Mouse (Mus musculus) neural tube, embryonic 11.5 days (tissue): ENCODE measurements around the gene Lacc1. TPM values are rescaled to one million over a fixed set of nuclear protein-coding genes. Genes with fewer than 3 reads are reported as not detected.
A peak's percentile ranks its signal among the peaks of the same experiment; 100 is the strongest.
"Not testable (repeated sequence)": the region's sequence is repeated elsewhere in the genome, so short reads cannot be mapped to it uniquely, and the experiment has no call there.

ENCODE experiments used
- ATAC-seq: fragments of 200-750 bp; cut with Nextera tagmentation; 2 replicates; pipeline ENCODE4 v1.8.0; 2017; ENCODE audit warnings: moderate number of reproducible peaks, mild to moderate bottlenecking, moderate TSS enrichment, moderate library complexity; ENCODE audit not compliant: insufficient read depth, low FRiP score, low TSS enrichment
- DNase-seq: peaks from one replicate; pipeline ENCODE4 v3.0.0-alpha.2; 2015; ENCODE audit warnings: low spot score
- H3K27ac ChIP-seq: fragments of 300-500 bp; sonication (generic); 2 replicates; pipeline ENCODE4 v1.5.1; 2014; ENCODE audit warnings: low read depth, mild to moderate bottlenecking, low read length
- H3K27me3 ChIP-seq: fragments of 300-500 bp; sonication (generic); 2 replicates; pipeline ENCODE4 v1.6.1; 2014; ENCODE audit warnings: mild to moderate bottlenecking, low read length, mixed read lengths; ENCODE audit not compliant: control insufficient read depth, insufficient read depth
- H3K36me3 ChIP-seq: fragments of 300-500 bp; sonication (generic); 2 replicates; pipeline ENCODE4 v1.6.1; 2014; ENCODE audit warnings: mild to moderate bottlenecking, low read length, moderate library complexity, mixed read lengths; ENCODE audit not compliant: control insufficient read depth, insufficient read depth
- H3K4me1 ChIP-seq: fragments of 300-500 bp; sonication (generic); 2 replicates; pipeline ENCODE4 v1.6.1; 2014; ENCODE audit warnings: low read length, mixed read lengths; ENCODE audit not compliant: control insufficient read depth, insufficient read depth
- H3K4me2 ChIP-seq: fragments of 300-500 bp; sonication (generic); 2 replicates; pipeline ENCODE4 v1.6.1; 2014; ENCODE audit warnings: low read depth, mild to moderate bottlenecking, moderate library complexity
- H3K4me3 ChIP-seq: fragments of 300-500 bp; sonication (generic); 2 replicates; pipeline ENCODE4 v1.5.1; 2014; ENCODE audit warnings: low read depth, low read length
- H3K9ac ChIP-seq: fragments of 300-500 bp; sonication (generic); 2 replicates; pipeline ENCODE4 v1.6.1; 2014; ENCODE audit warnings: mild to moderate bottlenecking, low read length
- H3K9me3 ChIP-seq: fragments of 300-500 bp; sonication (generic); 2 replicates; pipeline ENCODE4 v1.6.1; 2016; ENCODE audit warnings: low read length; ENCODE audit not compliant: control insufficient read depth
- whole genome bisulfite sequencing: fragments of 180-500 bp; shearing (Covaris S2); extraction: QIAGEN DNeasy Blood & Tissue Kit; methylation state at CpG from one replicate; pipeline ENCODE4 v1.1.7; 2014; 5-methylcytosine and 5-hydroxymethylcytosine counted together
- polyA plus RNA-seq: library from polyadenylated mRNA; unstranded; fragments of >200 nt; fragmentation: Nextera tagmentation; extraction: Ambion mirVana; gene quantifications from 2 replicates; pipeline ENCODE4 v1.2.1, GENCODE M21; 2014

Gene Lacc1
- polyA plus RNA-seq, 1 experiment from 2014 or later: 3.4 TPM

GRCm38 (mm10) chr14:77005566-77005965 lies 31.1 kb downstream of the Lacc1 start:
- no peaks in the 10 kb centered on the region for H3K27me3 ChIP-seq
- H3K4me3 ChIP-seq: no peak overlapping the region
- no peak for ATAC-seq
- peaks cover 7% of the 10 kb centered on the region for H3K4me1 ChIP-seq
- H3K9me3 ChIP-seq: no peaks in the 10 kb centered on the region
- no peaks in the 10 kb centered on the region for H3K36me3 ChIP-seq
- WGBS: 51% methylated on average over 5 of the region's 5 CpGs
- no peak overlapping the region for H3K4me2 ChIP-seq
- no peak overlapping the region for H3K9ac ChIP-seq
- DNase-seq: no peak
- no peak overlapping the region for H3K27ac ChIP-seq

GRCm38 (mm10) chr14:77004740-77005139 lies 32.0 kb downstream of the Lacc1 start:
- Histone ChIP-seq H3K27me3 (no peaks in the 10 kb centered on the region), H3K9ac (no peak overlapping the region), H3K27ac (no peak overlapping the region), H3K4me2 (no peak overlapping the region), H3K4me1 (peaks cover 7% of the 10 kb centered on the region), H3K4me3 (no peak overlapping the region), H3K36me3 (no peaks in the 10 kb centered on the region), H3K9me3 (no peaks in the 10 kb centered on the region)
- peak; percentile 21 for DNase-seq
- WGBS: 45% methylated on average over 8 of the region's 8 CpGs
- no peak for ATAC-seq

- not testable (repeated sequence) for H3K27me3 ChIP-seq, ATAC-seq, H3K4me3 ChIP-seq, H3K4me1 ChIP-seq, H3K4me2 ChIP-seq, H3K9me3 ChIP-seq, H3K27ac ChIP-seq, H3K9ac ChIP-seq, H3K36me3 ChIP-seq, DNase-seq
- WGBS: 95% methylated on average over 2 of the region's 2 CpGs
These were observed 46.4 kb downstream of the Lacc1 start for GRCm38 (mm10) chr14:76990351-76990750.

- Histone ChIP-seq H3K4me2 (no peak overlapping the region), H3K9ac (no peak overlapping the region), H3K4me3 (no peak overlapping the region), H3K9me3 (no peaks in the 10 kb centered on the region), H3K27me3 (no peaks in the 10 kb centered on the region), H3K4me1 (no peaks in the 10 kb centered on the region), H3K36me3 (no peaks in the 10 kb centered on the region), H3K27ac (no peak overlapping the region)
- 88% methylated on average over 1 of the region's 1 CpGs for WGBS
- ATAC-seq (no peak), DNase-seq (no peak)
These were observed 54.9 kb downstream of the Lacc1 start for GRCm38 (mm10) chr14:76981781-76982180.

DNA sequence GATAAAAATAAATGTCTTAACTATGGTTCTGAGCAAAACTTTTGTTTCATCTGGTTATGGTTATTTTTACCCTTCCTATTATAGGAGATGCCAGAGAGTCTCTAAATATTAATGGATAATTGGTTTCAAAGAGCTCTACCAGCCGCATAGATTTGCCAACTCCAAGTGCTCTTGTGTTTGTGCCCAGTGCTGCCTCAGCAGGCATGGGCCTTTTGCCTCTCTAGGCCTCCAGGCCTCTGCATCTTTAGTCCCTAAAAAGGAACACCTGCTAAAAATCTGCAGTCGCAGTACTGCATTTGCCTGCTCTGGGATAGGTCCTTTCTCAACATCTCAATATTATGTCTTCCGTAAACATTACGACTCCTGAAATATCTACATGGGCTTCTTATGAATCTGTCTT lies 55.5 kb downstream of the Lacc1 start:
- ATAC-seq: no peak
- H3K27ac ChIP-seq: no peak overlapping the region
- H3K9ac ChIP-seq: no peak overlapping the region
- H3K27me3 ChIP-seq: no peaks in the 10 kb centered on the region
- no peak overlapping the region for H3K4me2 ChIP-seq
- H3K4me3 ChIP-seq: no peak overlapping the region
- WGBS: 96% methylated on average over 4 of the region's 4 CpGs
- no peaks in the 10 kb centered on the region for H3K4me1 ChIP-seq
- H3K36me3 ChIP-seq: no peaks in the 10 kb centered on the region
- H3K9me3 ChIP-seq: no peaks in the 10 kb centered on the region
- no peak for DNase-seq

DNA sequence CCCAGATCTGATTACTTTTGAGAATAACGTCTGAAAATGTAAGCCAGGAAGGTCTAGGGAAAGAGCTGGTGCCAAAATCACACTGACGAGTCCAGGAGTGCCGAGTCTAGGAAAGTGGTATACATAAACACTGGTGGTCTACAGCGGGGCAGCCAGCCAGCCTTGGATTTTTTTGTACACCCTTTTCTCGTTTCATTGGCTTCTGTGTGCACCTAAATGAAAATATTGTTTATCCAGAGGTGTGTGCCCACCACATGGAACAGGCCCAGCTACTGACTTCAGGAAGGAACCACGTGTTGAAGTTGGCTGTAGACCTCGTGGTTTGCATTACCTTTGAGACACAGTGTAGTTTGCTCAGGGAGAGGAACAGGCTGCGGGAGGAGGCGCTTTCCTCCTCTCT lies 57.1 kb downstream of the Lacc1 start:
- no peaks in the 10 kb centered on the region for H3K4me1 ChIP-seq
- H3K4me3 ChIP-seq: no peak overlapping the region
- no peaks in the 10 kb centered on the region for H3K27me3 ChIP-seq
- H3K9ac ChIP-seq: no peak overlapping the region
- no peaks in the 10 kb centered on the region for H3K9me3 ChIP-seq
- H3K4me2 ChIP-seq: no peak overlapping the region
- no peak overlapping the region for H3K27ac ChIP-seq
- no peaks in the 10 kb centered on the region for H3K36me3 ChIP-seq
- no peak for ATAC-seq
- no peak for DNase-seq
- 83% methylated on average over 9 of the region's 9 CpGs for WGBS

Other genes starting within 250 kb of the Lacc1 start
- 0.92 and 1.6 TPM in 2 replicates for gene Ccdc122, start 132 bp downstream of the Lacc1 start, polyA plus RNA-seq
- gene Enox1, start 119.9 kb upstream of the Lacc1 start, polyA plus RNA-seq: 16.0 and 19.6 TPM in 2 replicates